Comparison of ENCODE assay signal across 8 mouse cellular contexts in the genomic region with DNA sequence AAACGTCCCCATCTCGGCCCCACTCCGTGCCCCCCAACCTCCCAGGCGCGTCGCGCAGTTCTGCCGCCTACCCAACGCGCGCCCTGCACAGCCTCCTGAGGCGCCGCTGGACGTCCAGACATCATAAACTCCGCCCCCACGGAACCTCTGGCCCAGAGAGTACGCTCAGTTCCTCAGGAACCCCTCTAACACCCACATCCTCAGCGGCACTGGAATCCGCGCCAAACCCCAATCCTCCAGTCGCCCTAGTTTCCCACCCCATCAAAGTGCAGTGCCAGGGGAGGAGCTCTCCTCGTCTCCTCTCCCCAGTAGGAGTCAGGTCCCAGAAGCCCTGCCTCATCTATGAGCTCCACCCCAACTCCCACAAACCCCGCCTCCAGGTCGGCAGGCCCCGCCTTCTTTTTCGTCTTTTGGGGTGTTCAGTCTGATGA. TPM values are rescaled to one million over a fixed set of nuclear protein-coding genes. Genes with fewer than 3 reads are reported as not detected.
DNase-seq lines count a peak whose midpoint lies in the region; ATAC-seq lines count a peak whose summit lies in the region.

No protein-coding gene starts in this region.

- peak overlapping the region; percentile 85 for H3K4me3 ChIP-seq in hindbrain, embryonic 15.5 days

- peaks cover 50% of the 10 kb centered on the region for H3K4me1 ChIP-seq in hindbrain, embryonic 15.5 days (replicated peaks)

- no peak overlapping the region; the same call in 1 of the 2 replicates for H3K27ac ChIP-seq in hindbrain, embryonic 15.5 days (replicated peaks)

- WGBS in hindbrain, embryonic 15.5 days, result 2% methylated on average over 26 of the region's 26 CpGs

- peak overlapping the region; percentile 96 for H3K4me2 ChIP-seq in hindbrain, embryonic 15.5 days

- peak; percentile 72 for DNase-seq in NIH3T3 (ENCODE audit: low read depth)
- DNase-seq in cerebellum, postnatal 36 days, result peak; percentile 80 to 82
- peak; percentile 81 for DNase-seq in gastrocnemius, adult 18-20 months (ENCODE audit: low spot score)
- DNase-seq in left cerebral cortex, adult 18-20 months (ENCODE audit: low spot score in 2 of 2), result peak; percentile 87 to 92
- peak; percentile 85 for DNase-seq in lung, postnatal 25 days (ENCODE audit: low spot score)
- peak; percentile 75 for DNase-seq in retina, embryonic 14.5 days (ENCODE audit: low spot score)
- DNase-seq in urinary bladder, adult 18-20 months (ENCODE audit: low spot score in 2 of 2), result peak; percentile 79 to 82

- H3K27me3 ChIP-seq in hindbrain, embryonic 15.5 days, result peaks cover 13% of the 10 kb centered on the region

- no peaks in the 10 kb centered on the region for H3K36me3 ChIP-seq in hindbrain, embryonic 15.5 days

- H3K9me3 ChIP-seq in hindbrain, embryonic 15.5 days, result no peaks in the 10 kb centered on the region

- peak overlapping the region; percentile 40; the same call in 1 of the 2 replicates for H3K9ac ChIP-seq in hindbrain, embryonic 15.5 days

- no peak for ATAC-seq in hindbrain, embryonic 15.5 days (ENCODE audit: low FRiP score, low read depth)

RNA-seq across cellular contexts. Expression of gene Prrt1, which starts 2.9 kb away (rescaled TPM):
- total RNA-seq in gastrocnemius, adult 18-20 months (2021), result under 1 TPM; 0.30 to 0.38 TPM
- 6.8 and 9.8 TPM in 2 replicates for polyA plus RNA-seq in hindbrain, embryonic 15.5 days (2015; fragmentation: Nextera tagmentation; extraction: Ambion mirVana)
- 100 to 1,000 TPM; 131 to 147 TPM for total RNA-seq in left cerebral cortex, adult 18-20 months (2021)

RNA-seq across cellular contexts. Expression of gene Ppt2, which starts 4.0 kb away (rescaled TPM):
- total RNA-seq in gastrocnemius, adult 18-20 months (2021), result 10 to 100 TPM; 36.0 to 38.3 TPM
- 19.1 and 20.4 TPM in 2 replicates for polyA plus RNA-seq in hindbrain, embryonic 15.5 days (2015; fragmentation: Nextera tagmentation; extraction: Ambion mirVana)
- total RNA-seq in left cerebral cortex, adult 18-20 months (2021), result 10 to 100 TPM; 43.6 to 47.2 TPM

RNA-seq across cellular contexts. Expression of gene Fkbpl, which starts 12.3 kb away (rescaled TPM):
- 1 to 10 TPM; 5.7 to 6.0 TPM for total RNA-seq in gastrocnemius, adult 18-20 months (2021)
- 16.1 and 16.4 TPM in 2 replicates for polyA plus RNA-seq in hindbrain, embryonic 15.5 days (2015; fragmentation: Nextera tagmentation; extraction: Ambion mirVana)
- total RNA-seq in left cerebral cortex, adult 18-20 months (2021), result 10 to 100 TPM; 11.4 to 14.3 TPM

RNA-seq across cellular contexts. Expression of gene Atf6b, which starts 14.7 kb away (rescaled TPM):
- total RNA-seq in gastrocnemius, adult 18-20 months (2021), result 1 to 10 TPM; 5.9 to 7.9 TPM
- polyA plus RNA-seq in hindbrain, embryonic 15.5 days (2015; fragmentation: Nextera tagmentation; extraction: Ambion mirVana), result 108 and 120 TPM in 2 replicates
- total RNA-seq in left cerebral cortex, adult 18-20 months (2021), result 10 to 100 TPM; 60.1 to 63.2 TPM

RNA-seq across cellular contexts. Expression of gene Egfl8, which starts 16.5 kb away (rescaled TPM):
- total RNA-seq in gastrocnemius, adult 18-20 months (2021), result 1 to 10 TPM; 1.6 to 3.3 TPM
- 10.1 and 12.8 TPM in 2 replicates for polyA plus RNA-seq in hindbrain, embryonic 15.5 days (2015; fragmentation: Nextera tagmentation; extraction: Ambion mirVana)
- 1 to 10 TPM; 3.2 to 3.4 TPM for total RNA-seq in left cerebral cortex, adult 18-20 months (2021)

Comparison
In these comparisons a context has a peak if more than half of its experiments do, and no peak if none do; other contexts are left out.
1. RNA of gene Prrt1, which starts 2.9 kb away (total RNA-seq): 131 to 147 TPM in left cerebral cortex, adult 18-20 months; 0.30 to 0.38 TPM in gastrocnemius, adult 18-20 months; every median in the first group is over 10 times any median in the second.
2. Peak in every context shown above with its lines, with median percentiles within 50 percentile points of each other: DNase-seq.